Mouse (Mus musculus): ENCODE results near the gene Mfsd13b.
"Not testable (repeated sequence)": the region's sequence is repeated elsewhere in the genome, so short reads cannot be mapped to it uniquely, and the experiment has no call there.

The Mfsd13b gene

DNA sequence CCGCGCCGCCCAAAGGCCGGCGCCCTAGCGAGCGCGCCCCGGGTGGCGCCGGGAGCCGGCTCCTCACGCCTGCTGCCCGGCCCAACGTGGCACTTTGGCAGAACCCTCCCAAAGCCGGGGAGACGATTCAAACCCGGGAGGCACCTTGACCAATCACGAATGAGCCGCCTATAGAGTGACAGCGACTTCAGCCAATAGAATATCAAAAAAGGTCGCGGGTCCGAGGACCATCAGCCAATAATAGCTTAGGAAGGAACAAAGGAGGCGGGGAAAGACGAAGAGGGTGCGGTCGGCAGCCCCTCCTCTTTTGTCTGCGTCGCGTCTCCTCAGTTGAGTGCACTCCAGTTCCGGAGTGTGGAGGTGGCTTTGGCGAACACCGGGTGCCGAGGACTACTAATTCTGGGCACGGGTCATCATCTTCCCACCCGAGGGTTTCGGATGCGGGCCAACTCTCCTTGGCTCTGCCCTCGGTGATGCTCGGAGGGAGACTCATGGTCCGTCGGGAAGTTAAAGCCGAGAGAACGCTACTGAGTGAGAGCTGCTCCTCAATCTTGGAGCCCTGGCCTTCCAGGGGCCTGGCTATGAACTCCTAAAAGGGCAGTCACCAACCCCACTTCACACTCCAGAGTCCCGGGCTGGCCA lies at the start of gene Mfsd13b, which contains the start of gene Cdr2:
Mfsd13b (plus strand) TSS at position 310 of the 642 bp plus-strand sequence.
Cdr2 (minus strand) TSS at position 113 of the 642 bp plus-strand sequence.
- peak; percentile 95 to 96 for DNase-seq

DNA sequence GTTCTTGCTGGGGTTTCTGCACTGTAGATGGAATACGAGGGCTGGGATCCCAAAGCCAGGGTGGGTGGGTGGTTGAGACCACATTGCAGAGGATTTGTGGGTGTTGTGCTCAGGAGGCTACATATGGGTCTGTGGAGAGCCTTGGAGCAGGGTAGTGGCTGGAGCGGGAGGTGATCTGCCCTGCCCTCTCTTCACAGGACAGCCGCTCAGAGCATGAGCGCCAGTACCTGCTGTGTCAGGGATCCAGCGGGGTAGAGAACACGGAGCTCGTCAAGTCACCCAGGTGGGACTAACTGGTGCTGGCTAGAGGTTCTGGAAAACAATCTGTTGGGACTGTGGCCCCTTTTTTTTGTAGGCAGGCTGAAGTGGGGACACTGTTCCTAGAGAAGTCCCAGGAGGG lies 49.2 kb upstream of the Mfsd13b start:
- peak in 1 of 2 experiments; percentile 34 for DNase-seq

DNA sequence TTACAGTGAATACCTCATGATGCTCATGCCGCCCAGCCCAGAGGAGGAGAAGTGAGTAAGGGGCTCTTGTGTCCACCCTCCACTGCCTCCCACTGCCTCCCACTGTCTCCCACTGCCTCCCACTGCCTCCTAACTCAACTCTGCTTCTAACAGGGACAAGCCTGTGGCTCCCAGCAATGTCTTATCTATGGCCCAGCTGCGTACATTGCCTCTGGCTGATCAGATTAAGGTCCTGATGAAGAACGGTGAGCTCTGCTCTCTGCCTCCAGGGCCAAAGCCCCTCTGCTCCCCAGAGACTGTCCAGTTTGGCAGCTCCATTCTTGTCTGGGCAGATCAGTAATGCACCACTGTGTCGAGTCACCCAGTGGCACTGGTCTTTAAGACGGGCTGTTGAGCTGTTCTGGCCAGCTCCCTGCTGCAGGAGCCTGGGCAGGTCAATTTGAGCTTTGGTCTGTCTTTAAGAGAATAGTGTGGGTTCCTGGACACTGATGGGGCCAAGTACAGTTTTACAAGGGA lies 48.6 kb upstream of the Mfsd13b start:
- DNase-seq = peak in 1 of 2 experiments; percentile 24

DNA sequence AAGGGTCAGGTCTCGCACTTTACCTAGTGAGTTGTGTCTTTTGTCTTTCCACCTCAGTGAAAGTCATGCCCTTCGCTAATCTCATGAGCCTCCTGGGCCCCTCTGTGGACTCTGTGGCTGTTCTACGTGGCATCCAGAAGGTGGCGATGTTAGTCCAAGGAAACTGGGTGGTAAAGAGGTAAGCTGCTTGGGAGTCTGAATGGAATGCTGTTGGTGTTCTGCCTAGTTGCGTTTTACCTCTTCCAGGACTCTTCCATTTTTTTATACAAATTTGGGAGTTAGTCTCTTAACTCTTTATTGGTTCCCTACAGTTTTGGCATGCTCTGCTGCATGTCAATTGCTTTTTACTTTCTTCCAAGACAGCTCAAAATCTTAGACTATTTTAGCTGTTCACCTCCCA lies 47.6 kb upstream of the Mfsd13b start:
- DNase-seq = peak; percentile 52 to 71

GRCm38 (mm10) chr7:120936522-120936921 lies 45.8 kb upstream of the Mfsd13b start:
- DNase-seq = no peak

GRCm38 (mm10) chr7:120938206-120938605 lies 44.1 kb upstream of the Mfsd13b start:
- DNase-seq = peak in 1 of 2 experiments; percentile 63

DNA sequence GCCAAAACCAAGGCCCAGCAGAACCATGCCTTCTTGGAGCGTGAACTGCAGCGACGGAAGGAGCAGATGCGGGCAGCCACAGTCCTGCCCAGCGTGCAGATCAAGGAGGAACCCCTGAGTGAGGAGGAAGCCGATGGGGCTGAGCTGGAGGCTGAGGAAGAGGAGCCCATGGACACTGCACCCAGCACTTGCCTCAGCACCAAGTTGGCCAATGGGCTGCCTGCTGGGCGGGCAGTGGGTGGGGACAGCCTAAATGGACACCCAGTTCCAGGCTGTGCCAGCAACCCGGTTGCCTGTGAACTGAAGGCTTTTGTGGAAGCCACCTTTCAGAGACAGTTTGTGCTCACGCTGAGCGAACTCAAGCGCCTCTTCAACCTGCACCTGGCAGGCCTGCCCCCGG lies 42.0 kb upstream of the Mfsd13b start:
- DNase-seq = peak; percentile 82 to 94

DNA sequence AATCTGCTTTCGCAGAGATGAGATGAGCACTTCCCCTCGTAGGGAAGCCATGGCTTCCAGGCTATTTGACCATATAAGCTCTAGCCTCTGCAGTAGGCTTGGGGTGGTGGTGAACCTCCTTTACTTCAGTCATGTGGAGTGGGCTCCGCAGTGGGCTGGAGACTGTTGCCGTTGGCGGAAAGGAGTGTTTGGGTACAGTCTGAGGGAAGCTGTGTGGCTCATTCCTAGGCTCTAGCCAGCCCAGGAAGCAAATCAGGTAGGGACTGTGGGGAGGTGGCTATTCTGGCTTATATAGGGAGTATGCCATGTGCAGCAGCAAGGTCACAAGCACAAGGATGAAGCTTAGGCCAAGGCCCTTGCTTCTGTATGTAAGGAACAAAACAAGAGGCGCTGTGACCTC lies 41.1 kb upstream of the Mfsd13b start:
- DNase-seq = peak in 1 of 2 experiments; percentile 34

GRCm38 (mm10) chr7:120942506-120942905 lies 39.8 kb upstream of the Mfsd13b start:
- DNase-seq = peak; percentile 14 to 37

- peak in 1 of 2 experiments; percentile 56 for DNase-seq
Observed at GRCm38 (mm10) chr7:120943936-120944509, 38.3 kb upstream of the Mfsd13b start.

DNA sequence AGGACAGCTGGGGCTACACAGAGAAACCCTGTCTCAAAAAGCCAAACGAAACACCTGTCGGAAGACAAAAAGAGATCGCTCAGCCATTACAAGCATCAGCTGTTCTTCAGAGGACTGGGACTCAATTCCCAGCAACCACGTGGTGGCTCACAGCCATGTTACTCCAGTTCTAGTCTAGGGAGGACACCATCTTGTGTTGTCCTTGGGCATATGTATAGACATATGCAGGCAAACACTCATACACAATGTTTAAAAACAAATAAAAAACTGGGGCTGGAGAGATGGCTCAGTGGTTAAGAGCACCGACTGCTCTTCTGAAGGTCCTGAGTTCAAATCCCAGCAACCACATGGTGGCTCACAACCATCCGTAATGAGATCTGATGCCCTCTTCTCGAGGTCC lies 28.7 kb upstream of the Mfsd13b start:
- DNase-seq = not testable (repeated sequence)

- no peak for DNase-seq
Observed at GRCm38 (mm10) chr7:120960116-120960515, 22.2 kb upstream of the Mfsd13b start.

DNA sequence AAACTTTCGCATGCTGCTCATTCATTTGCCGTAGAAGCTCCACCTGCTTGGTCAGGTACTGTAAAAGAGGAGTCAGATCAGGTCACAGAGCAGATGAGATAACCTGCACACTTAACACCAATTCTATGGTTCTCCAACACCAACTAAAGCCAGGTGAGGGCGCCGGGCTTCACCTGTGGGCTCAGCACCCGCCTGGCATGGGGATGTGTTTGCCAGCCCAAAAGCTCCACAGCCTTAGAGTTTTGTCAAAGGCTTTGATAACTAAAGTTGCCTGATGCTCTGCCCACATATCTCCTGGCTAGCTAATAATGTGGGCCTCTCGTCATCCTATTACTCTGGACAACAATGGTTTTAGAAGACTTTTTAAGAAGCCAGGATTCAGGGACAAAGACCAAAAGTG lies 21.7 kb upstream of the Mfsd13b start:
- DNase-seq = peak; percentile 59 to 64

GRCm38 (mm10) chr7:120961893-120962292 lies 20.4 kb upstream of the Mfsd13b start:
- peak; percentile 85 to 89 for DNase-seq

- no peak for DNase-seq
Observed at GRCm38 (mm10) chr7:120963126-120963525, 19.2 kb upstream of the Mfsd13b start.

DNA sequence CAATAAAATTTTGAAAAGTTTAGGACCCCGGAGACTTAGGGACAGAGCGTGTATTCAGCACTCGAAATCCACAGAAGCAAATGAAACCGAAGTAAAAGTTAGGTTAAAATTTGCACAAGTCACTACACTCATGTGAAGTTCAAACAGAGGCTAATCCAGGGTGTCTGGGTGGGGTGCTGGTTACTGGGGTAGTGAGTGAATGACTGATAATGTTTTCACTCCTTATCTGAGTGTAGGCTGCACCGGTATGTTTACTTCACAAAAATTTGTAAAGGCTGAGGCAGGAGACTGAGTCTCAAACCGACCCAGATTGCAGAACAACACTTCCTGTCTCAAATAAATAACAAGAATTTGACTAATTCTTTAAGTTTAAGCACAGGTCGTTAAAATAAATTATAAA lies 13.1 kb upstream of the Mfsd13b start:
- no peak for DNase-seq

- DNase-seq = no peak
Observed at GRCm38 (mm10) chr7:120970112-120970511, 12.2 kb upstream of the Mfsd13b start.

- DNase-seq = peak in 1 of 2 experiments; percentile 34
Observed at GRCm38 (mm10) chr7:120972471-120972870, 9.8 kb upstream of the Mfsd13b start.

GRCm38 (mm10) chr7:120974001-120974400 lies 8.3 kb upstream of the Mfsd13b start:
- DNase-seq = no peak

DNA sequence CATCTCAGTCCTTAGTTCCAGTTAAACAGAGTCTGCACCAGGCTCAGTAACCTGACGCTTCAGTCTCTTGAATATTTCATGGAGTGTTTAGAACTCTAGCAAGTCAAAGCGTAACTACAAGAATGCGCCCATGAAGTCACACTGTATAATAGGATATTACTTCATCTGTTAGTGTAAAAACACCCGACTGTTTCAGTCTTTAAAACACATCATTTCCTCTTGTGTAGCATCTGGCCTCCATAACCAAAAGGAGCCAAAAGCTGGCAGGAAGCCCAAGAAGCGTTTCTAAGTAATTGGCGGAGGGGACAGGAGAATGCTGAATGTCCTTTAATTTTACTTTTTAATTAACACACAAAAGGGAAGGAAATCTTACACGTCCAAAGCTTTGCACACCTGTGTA lies 5.2 kb upstream of the Mfsd13b start:
- peak; percentile 58 to 69 for DNase-seq

GRCm38 (mm10) chr7:120980041-120980440 lies 2.3 kb upstream of the Mfsd13b start:
- no peak for DNase-seq

DNA sequence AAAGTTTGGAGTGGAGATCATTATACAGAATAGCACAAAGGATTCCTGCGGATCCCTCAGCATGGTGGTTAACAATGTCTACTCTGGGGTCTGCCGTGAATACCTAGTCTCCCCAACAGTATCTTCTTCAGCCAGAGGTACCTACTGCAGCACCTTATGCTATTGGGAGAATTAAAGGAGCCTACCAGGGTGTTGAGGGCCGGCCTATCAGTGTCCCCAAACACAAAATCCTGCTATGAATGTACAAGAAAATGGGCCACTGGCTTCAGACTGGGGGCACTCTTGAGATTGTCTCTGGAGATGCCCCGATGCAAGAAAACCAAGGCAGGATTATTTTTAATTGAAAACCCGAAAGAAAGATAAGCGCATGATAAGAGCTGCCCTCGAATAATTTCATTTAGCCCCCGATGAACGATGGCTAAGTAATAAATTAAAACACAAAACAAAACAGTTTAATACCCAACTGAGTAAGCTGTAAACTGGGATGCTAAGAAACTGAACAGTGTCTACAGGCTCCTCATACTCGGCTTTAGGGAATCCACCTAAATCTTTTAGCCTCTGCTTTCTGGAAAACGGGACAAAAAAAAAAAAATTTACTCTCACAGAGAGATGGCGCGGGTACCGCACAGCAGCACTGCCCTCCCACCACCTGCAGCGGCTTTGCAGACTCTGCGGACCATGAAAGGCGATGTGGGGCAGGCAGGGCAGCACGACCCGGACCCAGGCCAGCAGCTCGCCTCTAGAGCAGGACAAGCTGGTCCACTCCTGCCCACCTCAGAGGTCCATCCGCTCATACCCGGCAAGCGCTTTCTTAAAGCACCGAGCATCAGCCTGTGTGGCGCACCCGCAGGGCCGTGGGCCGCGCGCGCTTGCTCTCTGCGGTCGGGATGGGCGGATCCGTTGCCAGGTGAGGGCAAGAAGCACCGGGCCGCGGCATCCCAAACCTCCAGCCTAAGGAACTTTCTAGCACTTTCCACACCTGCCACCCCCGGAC lies 1.1 kb upstream of the Mfsd13b start:
- peak; percentile 61 to 72 for DNase-seq

DNA sequence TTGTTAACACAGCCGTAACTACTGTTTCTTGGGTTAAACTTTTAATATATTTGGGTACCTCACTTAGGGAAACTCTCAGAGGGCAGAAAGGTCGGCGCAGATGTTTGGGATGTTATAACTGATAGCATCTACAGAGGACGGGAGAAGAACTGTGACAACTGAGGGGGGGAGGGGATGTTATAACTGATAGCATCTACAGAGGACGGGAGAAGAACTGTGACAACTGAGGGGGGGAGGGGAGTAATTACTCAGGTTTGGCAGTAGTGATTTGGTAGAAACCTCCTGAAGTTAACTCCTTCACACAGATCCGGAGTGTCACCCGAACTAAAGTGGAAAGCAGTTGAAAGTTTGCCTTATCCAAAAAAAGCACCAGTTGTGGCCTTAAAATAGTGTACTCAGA lies 659 bp downstream of the Mfsd13b start:
- no peak for DNase-seq

Measured in kidney, postnatal 25 days (tissue).